Mouse (Mus musculus) brown adipose tissue, adult 24 weeks (tissue): ENCODE data around the gene Fam19a5. TPM values are rescaled to one million over a fixed set of nuclear protein-coding genes. Genes with fewer than 3 reads are reported as not detected.

Experiments used
- H3K27ac ChIP-seq: fragments of 200-500 bp; replicated peaks from 2 replicates; pipeline ENCODE4 v1.5.1; 2012; ENCODE audit warnings: low read depth, mild to moderate bottlenecking, low read length
- H3K4me1 ChIP-seq: fragments of 200-500 bp; 2 replicates; pipeline ENCODE4 v1.6.1; 2012; ENCODE audit warnings: low read length, mixed read lengths; ENCODE audit not compliant: control insufficient read depth, insufficient read depth, insufficient read length
- H3K4me3 ChIP-seq: fragments of 200-500 bp; 2 replicates; pipeline ENCODE4 v1.5.1; 2012; ENCODE audit warnings: low read depth, mild to moderate bottlenecking, low read length, moderate library complexity; ENCODE audit not compliant: insufficient read depth
- polyA plus RNA-seq: library from polyadenylated mRNA; stranded (reverse); fragments of >200 nt; gene quantifications from 2 replicates; pipeline ENCODE4 v1.2.4, GENCODE M21; 2012; ENCODE audit not compliant: missing spikeins, insufficient read depth, insufficient read length

Gene Fam19a5
- polyA plus RNA-seq, 1 experiment, result 4.6 TPM

- no peak overlapping the region for H3K27ac ChIP-seq
- no peaks in the 10 kb centered on the region for H3K4me1 ChIP-seq
- no peak overlapping the region for H3K4me3 ChIP-seq
Observed at GRCm38 (mm10) chr15:87717056-87717455, 173.0 kb downstream of the Fam19a5 start.

GRCm38 (mm10) chr15:87723455-87723986 is 179.4 kb downstream of the Fam19a5 start:
- H3K27ac ChIP-seq, result no peak overlapping the region
- H3K4me1 ChIP-seq, result no peaks in the 10 kb centered on the region

GRCm38 (mm10) chr15:87726657-87727236 is 182.6 kb downstream of the Fam19a5 start:
- H3K4me1 ChIP-seq, result no peaks in the 10 kb centered on the region
- no peak overlapping the region for H3K27ac ChIP-seq
- no peak overlapping the region for H3K4me3 ChIP-seq

More at GRCm38 (mm10) chr15:87723455-87723986, 179.4 kb downstream of the Fam19a5 start:
- H3K4me3 ChIP-seq, result no peak overlapping the region

GRCm38 (mm10) chr15:87736345-87736744 is 192.2 kb downstream of the Fam19a5 start:
- Histone ChIP-seq H3K4me3 (no peak overlapping the region), H3K4me1 (no peaks in the 10 kb centered on the region), H3K27ac (no peak overlapping the region)

GRCm38 (mm10) chr15:87755482-87755881 is 211.4 kb downstream of the Fam19a5 start:
- Histone ChIP-seq H3K4me3 (no peak overlapping the region), H3K27ac (no peak overlapping the region), H3K4me1 (no peaks in the 10 kb centered on the region)

GRCm38 (mm10) chr15:87765876-87766275 is 221.8 kb downstream of the Fam19a5 start:
- no peak overlapping the region for H3K27ac ChIP-seq
- H3K4me3 ChIP-seq, result no peak overlapping the region
- no peaks in the 10 kb centered on the region for H3K4me1 ChIP-seq

GRCm38 (mm10) chr15:87773955-87774354 is 229.9 kb downstream of the Fam19a5 start:
- Histone ChIP-seq H3K27ac (no peak overlapping the region), H3K4me3 (no peak overlapping the region), H3K4me1 (no peaks in the 10 kb centered on the region)

- no peak overlapping the region for H3K4me3 ChIP-seq
- no peaks in the 10 kb centered on the region for H3K4me1 ChIP-seq
- H3K27ac ChIP-seq, result no peak overlapping the region
Observed at GRCm38 (mm10) chr15:87783331-87783730, 239.2 kb downstream of the Fam19a5 start.

- H3K4me3 ChIP-seq, result no peak overlapping the region
- no peak overlapping the region for H3K27ac ChIP-seq
- no peaks in the 10 kb centered on the region for H3K4me1 ChIP-seq
Observed at GRCm38 (mm10) chr15:87789671-87790070, 245.6 kb downstream of the Fam19a5 start.

GRCm38 (mm10) chr15:87793661-87794060 is 249.6 kb downstream of the Fam19a5 start:
- Histone ChIP-seq H3K4me1 (no peaks in the 10 kb centered on the region), H3K27ac (no peak overlapping the region), H3K4me3 (no peak overlapping the region)

- Histone ChIP-seq H3K4me1 (no peaks in the 10 kb centered on the region), H3K27ac (no peak overlapping the region), H3K4me3 (no peak overlapping the region)
Observed at GRCm38 (mm10) chr15:87796571-87796970, 252.5 kb downstream of the Fam19a5 start.
